Mouse (Mus musculus) liver, adult (tissue): ENCODE measurements around the gene Ppp1r14c.

Experiments
- GATA4 ChIP-seq: IDR thresholded peaks from 2 replicates; pipeline ENCODE4 v1.6.1; 2014; ENCODE audit warnings: mild to moderate bottlenecking, low read length; ENCODE audit not compliant: insufficient replicate concordance

Gene Ppp1r14c

GRCm38 (mm10) chr10:3508222-3508588 is 142.3 kb downstream of the Ppp1r14c start:
- TF ChIP-seq GATA4 = no peak

GRCm38 (mm10) chr10:3508746-3509145 is 142.9 kb downstream of the Ppp1r14c start:
- TF ChIP-seq GATA4 = no peak

GRCm38 (mm10) chr10:3509663-3510277 is 143.9 kb downstream of the Ppp1r14c start:
- TF ChIP-seq GATA4 = no peak

GRCm38 (mm10) chr10:3510486-3510885 is 144.6 kb downstream of the Ppp1r14c start:
- no peak for TF ChIP-seq GATA4

GRCm38 (mm10) chr10:3511401-3511800 is 145.5 kb downstream of the Ppp1r14c start:
- TF ChIP-seq GATA4 = no peak

GRCm38 (mm10) chr10:3512620-3513305 is 146.9 kb downstream of the Ppp1r14c start:
- TF ChIP-seq GATA4 = no peak

GRCm38 (mm10) chr10:3513947-3514346 is 148.1 kb downstream of the Ppp1r14c start:
- TF ChIP-seq GATA4 = no peak
